Mouse (Mus musculus): ENCODE results near the gene Dnajc28. TPM values are rescaled to one million over a fixed set of nuclear protein-coding genes. Genes with fewer than 3 reads are reported as not detected.

Gene Dnajc28
- 5.3 and 5.4 TPM in 2 replicates for polyA plus RNA-seq (2016; fragmentation: Nextera tagmentation; extraction: Ambion mirVana)

- peak within 1 kb of the TSS; percentile 63 for H3K9ac ChIP-seq
- no peaks in the 10 kb centered on the region; the same call in 1 of the 2 replicates for H3K27me3 ChIP-seq
- H3K4me3 ChIP-seq (replicated peaks): peak within 1 kb of the TSS; percentile 66
- H3K36me3 ChIP-seq (replicated peaks): peaks cover 41% of the 10 kb centered on the region
- no peaks in the 10 kb centered on the region for H3K9me3 ChIP-seq
- H3K27ac ChIP-seq: no peak within 1 kb of the TSS
- peaks cover 5% of the 10 kb centered on the region for H3K4me1 ChIP-seq
- peak; percentile 94 for ATAC-seq (ENCODE audit: low FRiP score)
- WGBS: 9% methylated on average over 39 of the region's 39 CpGs
- peak within 1 kb of the TSS; percentile 81 for H3K4me2 ChIP-seq
Measured at GRCm38 (mm10) chr16:91618511-91619501, at the start of gene Dnajc28. Dnajc28 (minus strand) TSS chr16:91619026.

- Histone ChIP-seq H3K9me3 (no peaks in the 10 kb centered on the region), H3K27me3 (no peaks in the 10 kb centered on the region), H3K27ac (no peak overlapping the region), H3K4me1 (peaks cover 4% of the 10 kb centered on the region; the same call in 1 of the 2 replicates), H3K4me3 (replicated peaks) (no peak overlapping the region), H3K36me3 (replicated peaks) (peaks cover 86% of the 10 kb centered on the region), H3K4me2 (no peak overlapping the region), H3K9ac (no peak overlapping the region)
- 92% methylated on average over 3 of the region's 3 CpGs for WGBS
- no peak for ATAC-seq (ENCODE audit: low FRiP score)
Measured at GRCm38 (mm10) chr16:91663795-91664194, 45.0 kb upstream of the Dnajc28 start.

- H3K36me3 ChIP-seq (replicated peaks): peaks cover 91% of the 10 kb centered on the region
- H3K9ac ChIP-seq: no peak overlapping the region
- no peak for ATAC-seq (ENCODE audit: low FRiP score)
- H3K4me2 ChIP-seq: no peak overlapping the region
- H3K4me3 ChIP-seq (replicated peaks): no peak overlapping the region
- H3K9me3 ChIP-seq: no peaks in the 10 kb centered on the region
- WGBS: 94% methylated on average over 16 of the region's 16 CpGs
- no peaks in the 10 kb centered on the region for H3K27me3 ChIP-seq
- peaks cover 4% of the 10 kb centered on the region; the same call in 1 of the 2 replicates for H3K4me1 ChIP-seq
- no peak overlapping the region for H3K27ac ChIP-seq
Measured at GRCm38 (mm10) chr16:91662336-91662735, 43.5 kb upstream of the Dnajc28 start.

- H3K9me3 ChIP-seq: no peaks in the 10 kb centered on the region
- H3K4me1 ChIP-seq: peaks cover 4% of the 10 kb centered on the region; the same call in 1 of the 2 replicates
- H3K27ac ChIP-seq: no peak overlapping the region
- no peak overlapping the region for H3K4me2 ChIP-seq
- no peak overlapping the region for H3K4me3 ChIP-seq (replicated peaks)
- H3K9ac ChIP-seq: no peak overlapping the region
- ATAC-seq (ENCODE audit: low FRiP score): no peak
- H3K36me3 ChIP-seq (replicated peaks): peaks cover 92% of the 10 kb centered on the region
- WGBS: 34% methylated on average over 1 of the region's 1 CpGs
- H3K27me3 ChIP-seq: no peaks in the 10 kb centered on the region
Measured at GRCm38 (mm10) chr16:91661397-91661796, 42.6 kb upstream of the Dnajc28 start.

GRCm38 (mm10) chr16:91659798-91660197 lies 41.0 kb upstream of the Dnajc28 start:
- Histone ChIP-seq H3K4me1 (peaks cover 4% of the 10 kb centered on the region; the same call in 1 of the 2 replicates), H3K36me3 (replicated peaks) (peaks cover 92% of the 10 kb centered on the region), H3K9me3 (no peaks in the 10 kb centered on the region), H3K4me2 (no peak overlapping the region), H3K27ac (no peak overlapping the region), H3K9ac (no peak overlapping the region), H3K4me3 (replicated peaks) (no peak overlapping the region), H3K27me3 (no peaks in the 10 kb centered on the region)
- no peak for ATAC-seq (ENCODE audit: low FRiP score)
- whole genome bisulfite sequencing: 98% methylated on average over 20 of the region's 20 CpGs

GRCm38 (mm10) chr16:91658471-91658870 lies 39.6 kb upstream of the Dnajc28 start:
- 97% methylated on average over 5 of the region's 5 CpGs for WGBS

GRCm38 (mm10) chr16:91657285-91657684 lies 38.5 kb upstream of the Dnajc28 start:
- H3K27ac ChIP-seq: no peak overlapping the region
- peaks cover 88% of the 10 kb centered on the region for H3K36me3 ChIP-seq (replicated peaks)
- peaks cover 4% of the 10 kb centered on the region; the same call in 1 of the 2 replicates for H3K4me1 ChIP-seq
- no peaks in the 10 kb centered on the region for H3K9me3 ChIP-seq
- no peak for ATAC-seq (ENCODE audit: low FRiP score)
- no peak overlapping the region for H3K4me2 ChIP-seq
- no peaks in the 10 kb centered on the region for H3K27me3 ChIP-seq
- H3K4me3 ChIP-seq (replicated peaks): no peak overlapping the region
- no peak overlapping the region for H3K9ac ChIP-seq
- WGBS: 99% methylated on average over 17 of the region's 17 CpGs

More at GRCm38 (mm10) chr16:91658471-91658870, 39.6 kb upstream of the Dnajc28 start:
- Histone ChIP-seq H3K4me2 (no peak overlapping the region), H3K9ac (no peak overlapping the region), H3K9me3 (no peaks in the 10 kb centered on the region), H3K27me3 (no peaks in the 10 kb centered on the region), H3K4me3 (replicated peaks) (no peak overlapping the region), H3K27ac (no peak overlapping the region), H3K4me1 (peaks cover 4% of the 10 kb centered on the region; the same call in 1 of the 2 replicates), H3K36me3 (replicated peaks) (peaks cover 91% of the 10 kb centered on the region)
- no peak for ATAC-seq (ENCODE audit: low FRiP score)

GRCm38 (mm10) chr16:91655285-91655684 lies 36.5 kb upstream of the Dnajc28 start:
- ATAC-seq (ENCODE audit: low FRiP score): no peak

GRCm38 (mm10) chr16:91652191-91652590 lies 33.4 kb upstream of the Dnajc28 start:
- Histone ChIP-seq H3K9me3 (no peaks in the 10 kb centered on the region), H3K9ac (no peak overlapping the region), H3K4me3 (replicated peaks) (no peak overlapping the region), H3K27ac (no peak overlapping the region), H3K36me3 (replicated peaks) (peaks cover 47% of the 10 kb centered on the region), H3K4me1 (peaks cover 14% of the 10 kb centered on the region), H3K4me2 (no peak overlapping the region), H3K27me3 (no peaks in the 10 kb centered on the region)
- 91% methylated on average over 3 of the region's 3 CpGs for WGBS
- ATAC-seq (ENCODE audit: low FRiP score): no peak

More at GRCm38 (mm10) chr16:91655285-91655684, 36.5 kb upstream of the Dnajc28 start:
- no peak overlapping the region for H3K27ac ChIP-seq
- H3K27me3 ChIP-seq: no peaks in the 10 kb centered on the region
- WGBS: 94% methylated on average over 9 of the region's 9 CpGs
- no peak overlapping the region for H3K9ac ChIP-seq
- H3K4me2 ChIP-seq: no peak overlapping the region
- H3K9me3 ChIP-seq: no peaks in the 10 kb centered on the region
- H3K4me3 ChIP-seq (replicated peaks): no peak overlapping the region
- peaks cover 4% of the 10 kb centered on the region for H3K4me1 ChIP-seq
- peaks cover 78% of the 10 kb centered on the region for H3K36me3 ChIP-seq (replicated peaks)

- Histone ChIP-seq H3K9ac (no peak overlapping the region), H3K4me3 (replicated peaks) (no peak overlapping the region), H3K4me1 (peaks cover 21% of the 10 kb centered on the region), H3K4me2 (peak overlapping the region; percentile 22; the same call in 1 of the 2 replicates), H3K27ac (no peak overlapping the region), H3K36me3 (replicated peaks) (peaks cover 23% of the 10 kb centered on the region), H3K27me3 (no peaks in the 10 kb centered on the region), H3K9me3 (no peaks in the 10 kb centered on the region)
- no peak for ATAC-seq (ENCODE audit: low FRiP score)
Measured at GRCm38 (mm10) chr16:91649781-91650180, 31.0 kb upstream of the Dnajc28 start.

- Histone ChIP-seq H3K27me3 (no peaks in the 10 kb centered on the region), H3K27ac (no peak overlapping the region), H3K9ac (peak overlapping the region; percentile 47), H3K4me1 (peaks cover 23% of the 10 kb centered on the region), H3K4me3 (replicated peaks) (peak overlapping the region; percentile 80), H3K4me2 (peak overlapping the region; percentile 95), H3K9me3 (no peaks in the 10 kb centered on the region), H3K36me3 (replicated peaks) (peaks cover 19% of the 10 kb centered on the region)
- 67% methylated on average over 3 of the region's 3 CpGs for WGBS
- no peak for ATAC-seq (ENCODE audit: low FRiP score)
Measured at GRCm38 (mm10) chr16:91649246-91649645, 30.4 kb upstream of the Dnajc28 start.

- Histone ChIP-seq H3K4me2 (peak overlapping the region; percentile 95), H3K27ac (peak overlapping the region; percentile 98), H3K4me3 (replicated peaks) (peak overlapping the region; percentile 80), H3K27me3 (no peaks in the 10 kb centered on the region), H3K9ac (peak overlapping the region; percentile 87), H3K36me3 (replicated peaks) (peaks cover 12% of the 10 kb centered on the region), H3K4me1 (peaks cover 23% of the 10 kb centered on the region), H3K9me3 (no peaks in the 10 kb centered on the region)
- ATAC-seq (ENCODE audit: low FRiP score): peak; percentile 69
- WGBS: under 1% methylated on average over 25 of the region's 25 CpGs
Measured at GRCm38 (mm10) chr16:91648220-91648550, 29.4 kb upstream of the Dnajc28 start.

Data from forebrain, embryonic 12.5 days (tissue).